Comparison of ENCODE assay signal across 1 mouse cellular context in genomic region chr7:127007313-127008024, GRCm38 (mm10).
TF ChIP-seq lines count a peak whose summit lies in the region.

No protein-coding gene starts in this region.

TF ChIP-seq in MEL, 35 proteins besides CTCF, POLR2A, EP300 and RAD21:
- TF ChIP-seq TAL1 (IDR thresholded peaks at IDR 0.05; ENCODE audit: low read length): no peak
TF ChIP-seq in MEL: peak in this region for 0.
